Mouse (Mus musculus) naive thymus-derived CD4-positive, alpha-beta T cell, adult 2 months (primary cell): ENCODE measurements around the gene Eipr1.
"Not testable (repeated sequence)": the region's sequence is repeated elsewhere in the genome, so short reads cannot be mapped to it uniquely, and the experiment has no call there.

ENCODE experiments used
- DNase-seq: peaks from one replicate; pipeline ENCODE4 v3.0.0-alpha.2; 2011; ENCODE audit warnings: low read depth

The Eipr1 gene

DNA sequence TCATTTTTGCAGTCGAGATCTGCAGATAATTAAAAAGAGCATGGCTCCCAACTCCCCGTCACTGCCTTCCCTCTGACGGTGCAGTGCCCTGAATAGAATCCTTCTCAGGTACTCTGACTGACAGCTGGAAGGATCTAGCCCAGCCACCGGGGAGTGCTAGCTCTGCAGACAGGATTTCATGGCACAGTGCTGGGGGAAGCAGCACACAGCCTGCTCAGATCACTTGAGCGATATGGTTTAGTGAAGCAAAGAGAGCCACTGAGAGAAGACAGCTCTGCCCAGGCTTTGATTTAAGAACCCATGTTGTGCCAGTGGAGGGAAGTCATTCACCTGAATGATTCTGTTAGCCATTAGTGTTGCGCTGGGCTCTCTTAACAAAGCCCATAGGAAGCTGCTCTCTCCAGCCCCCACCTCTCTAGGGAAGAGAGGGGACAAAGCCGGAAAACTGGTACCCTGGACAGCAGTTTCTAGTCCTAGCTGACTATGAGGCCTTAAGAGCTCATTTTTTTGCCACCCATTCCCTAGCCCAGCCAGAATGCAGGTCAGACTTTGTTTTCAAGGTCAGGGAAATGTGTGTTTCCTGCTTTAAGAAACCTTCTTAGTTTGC lies 137.6 kb downstream of the Eipr1 start:
- no peak for DNase-seq

DNA sequence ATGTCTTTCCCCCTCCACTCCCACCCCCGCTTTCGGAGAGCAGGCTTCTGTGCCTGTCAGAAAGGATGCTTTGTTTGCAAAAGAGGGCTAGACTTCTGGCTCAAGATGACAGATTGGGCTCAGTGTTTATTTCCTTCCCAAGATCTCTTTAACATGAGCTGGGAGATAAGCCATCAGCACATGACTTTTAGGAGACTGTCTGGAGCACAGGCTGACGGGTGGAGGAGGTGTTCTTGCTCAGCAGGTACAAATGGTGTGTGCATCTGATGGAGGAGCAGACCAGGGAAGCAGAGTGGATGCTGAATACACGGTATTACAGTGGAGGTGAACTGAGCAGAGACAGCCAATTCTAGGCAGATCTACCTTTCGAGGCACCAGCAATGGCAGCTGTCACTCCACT lies 139.9 kb downstream of the Eipr1 start:
- no peak for DNase-seq

DNA sequence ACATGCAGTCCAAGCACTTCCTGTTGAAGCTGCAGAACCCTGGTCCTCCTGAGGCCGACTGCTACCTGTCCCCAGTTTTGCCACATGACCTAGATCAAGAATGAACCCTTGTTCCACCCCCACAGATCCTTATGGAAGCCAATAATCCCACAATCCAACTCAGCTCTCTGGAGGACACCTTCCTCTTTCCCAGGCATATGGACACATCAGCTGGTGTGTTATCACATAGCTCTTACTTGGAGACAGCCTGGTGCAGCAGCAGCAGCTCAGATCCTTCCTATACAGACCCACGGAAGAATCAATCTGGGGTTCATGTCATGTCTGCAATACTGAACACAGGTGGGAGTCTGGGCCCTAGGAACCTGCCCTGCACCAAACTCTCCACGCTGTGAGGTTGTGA lies 145.0 kb downstream of the Eipr1 start:
- DNase-seq, result no peak

DNA sequence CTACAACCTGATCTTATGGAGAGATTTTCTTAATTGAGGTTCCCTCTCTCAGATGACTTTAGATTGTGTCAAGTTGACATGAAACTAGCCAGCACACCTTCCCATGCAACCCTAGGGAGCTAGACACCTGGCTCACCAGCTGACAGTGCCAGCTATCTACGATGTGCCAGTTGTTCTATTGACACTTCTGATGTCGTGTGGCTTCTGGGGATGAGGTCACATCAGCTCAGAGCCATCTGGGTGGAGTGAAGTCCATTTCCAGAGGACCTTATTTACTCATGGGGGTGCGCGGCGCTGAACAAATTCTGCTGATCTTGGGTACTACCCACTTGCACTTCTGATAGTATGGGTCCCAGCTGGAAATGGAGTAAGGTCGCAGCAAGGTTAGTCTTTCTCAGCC lies 146.7 kb downstream of the Eipr1 start:
- DNase-seq, result no peak

DNA sequence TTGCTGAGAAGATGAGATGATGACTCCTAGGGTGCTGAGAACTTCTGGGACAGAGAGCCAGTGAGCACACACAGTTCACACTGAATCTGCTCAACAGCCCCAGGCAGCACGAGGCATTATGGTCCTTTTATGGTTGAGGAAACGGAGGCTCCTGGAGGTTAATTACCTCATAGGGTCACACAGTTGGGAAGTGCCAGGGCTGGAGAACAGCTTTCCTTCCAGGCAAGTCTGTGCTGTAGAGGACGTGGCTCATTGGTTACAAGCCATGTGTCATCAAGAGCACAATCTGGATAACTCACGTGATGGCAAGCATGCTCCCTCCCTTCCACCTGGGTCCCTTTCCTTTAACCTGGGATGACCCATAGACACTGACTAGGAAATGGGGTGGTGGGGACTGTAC lies 148.1 kb downstream of the Eipr1 start:
- no peak for DNase-seq

DNA sequence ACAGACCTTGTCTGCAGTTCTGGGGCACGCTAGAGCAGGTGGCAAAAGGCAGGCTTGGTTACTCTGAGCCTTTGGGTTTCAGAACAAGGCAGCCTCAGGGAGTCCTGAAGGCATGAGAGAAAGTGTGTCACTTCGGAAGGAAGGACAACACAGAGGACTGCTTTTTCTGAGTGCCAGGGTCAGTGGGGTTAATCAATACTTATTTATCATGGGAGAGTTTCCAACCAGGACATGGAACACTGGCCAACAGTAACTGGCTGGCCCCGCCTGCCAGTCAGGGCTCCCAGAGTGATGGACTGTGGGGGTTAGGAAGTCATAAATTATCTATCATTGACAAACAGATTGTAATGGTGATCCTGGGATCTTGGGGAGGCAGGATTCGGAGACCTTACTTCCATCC lies 148.7 kb downstream of the Eipr1 start:
- DNase-seq, result no peak

DNA sequence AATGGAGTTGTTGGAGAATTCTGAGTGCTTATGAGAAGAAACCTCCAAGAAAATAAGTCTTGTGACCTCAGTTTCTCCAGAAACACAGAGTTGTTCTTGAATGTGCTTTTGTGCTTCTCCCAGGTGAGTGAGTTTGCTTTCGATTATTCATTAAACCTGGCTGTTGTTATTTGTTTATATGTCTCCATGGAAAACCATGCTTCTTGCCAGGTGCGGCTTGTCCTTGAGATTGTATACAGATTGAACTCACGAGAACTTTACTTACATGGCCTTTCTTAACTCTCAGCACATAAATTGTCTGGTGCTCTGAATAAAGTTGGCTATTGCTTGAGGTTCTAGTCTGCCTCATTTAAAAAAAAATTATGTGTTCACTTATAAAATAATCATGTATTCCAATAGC lies 150.5 kb downstream of the Eipr1 start:
- no peak for DNase-seq

DNA sequence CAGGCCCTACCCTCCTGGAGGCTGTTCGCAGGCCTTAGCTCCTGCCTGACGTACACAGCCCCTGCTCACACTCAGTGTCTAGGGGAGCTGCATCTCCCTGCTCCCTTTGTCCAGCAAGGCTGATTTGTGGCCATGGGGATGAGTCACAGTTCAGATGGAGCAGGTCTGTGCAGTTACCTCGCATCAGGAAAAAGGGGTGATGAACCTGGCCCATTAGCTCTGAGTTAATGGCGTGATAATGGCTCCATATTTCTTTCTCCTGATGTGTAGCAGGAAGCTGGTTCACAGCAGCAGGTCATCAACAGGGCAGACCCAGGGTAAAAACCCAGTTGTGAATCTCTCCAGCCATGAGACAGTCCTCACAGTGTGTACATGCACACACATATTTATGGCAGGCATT lies 151.5 kb downstream of the Eipr1 start:
- DNase-seq, result no peak

DNA sequence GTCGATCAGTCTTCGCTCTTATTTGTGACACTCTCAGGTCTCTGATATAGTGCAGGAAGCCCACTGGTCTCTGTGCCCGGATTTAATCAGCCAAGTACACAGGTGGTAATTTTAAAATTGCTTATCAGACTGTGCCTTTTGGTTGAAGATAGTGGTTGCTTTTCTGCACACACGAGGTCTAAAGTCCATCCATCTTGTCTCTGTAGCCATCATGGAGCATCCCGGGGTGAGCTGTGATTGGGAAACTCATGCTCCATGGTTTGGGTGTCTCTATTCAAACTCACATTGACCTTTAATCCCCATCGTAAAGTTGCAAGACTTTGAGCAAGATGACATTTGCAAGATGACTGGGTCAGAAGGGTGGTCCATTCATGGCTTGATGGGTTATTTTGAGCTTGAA lies 153.9 kb downstream of the Eipr1 start:
- DNase-seq, result no peak

DNA sequence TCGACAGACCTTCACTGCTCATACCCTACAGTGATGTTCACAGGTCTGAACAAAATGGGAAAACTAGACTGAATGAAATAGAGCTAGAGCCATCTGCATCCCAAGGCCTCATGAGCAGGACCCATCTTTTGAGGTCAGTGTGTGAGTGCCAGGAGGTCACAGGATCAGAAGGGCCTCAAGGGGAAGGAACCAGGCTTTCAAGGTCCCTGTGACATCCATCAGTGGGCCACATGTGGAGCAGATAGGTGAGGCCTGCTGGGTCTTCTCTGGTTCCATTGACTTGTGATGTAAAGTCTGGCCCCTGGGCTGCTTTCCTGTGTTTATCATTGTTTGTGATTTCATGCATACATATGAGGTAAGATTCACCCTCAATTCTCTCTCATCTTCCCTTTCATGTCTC lies 154.4 kb downstream of the Eipr1 start:
- no peak for DNase-seq

DNA sequence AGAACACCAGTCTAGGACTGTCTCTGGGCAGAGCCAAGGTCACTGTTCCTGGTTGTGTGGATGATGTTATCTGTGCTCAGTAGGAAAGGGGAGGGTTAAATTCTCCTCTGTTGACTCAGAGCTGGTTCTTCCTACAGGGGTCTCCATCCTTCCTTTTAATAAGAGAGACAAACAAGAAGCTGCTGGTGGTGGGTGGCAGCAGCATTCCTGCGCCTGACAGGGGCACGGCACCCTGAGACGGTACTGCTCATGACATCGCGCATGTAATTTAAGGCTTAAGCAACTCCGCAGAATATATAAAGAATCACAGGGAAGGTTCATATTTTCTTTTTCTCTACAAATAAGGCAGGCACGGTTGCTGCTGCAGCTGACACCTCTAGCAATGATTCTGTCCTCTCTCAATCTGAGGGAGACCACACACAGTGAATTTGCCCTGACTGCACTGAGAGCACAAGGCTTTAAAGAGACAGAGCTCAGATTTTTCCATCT lies 155.2 kb downstream of the Eipr1 start:
- DNase-seq, result no peak

DNA sequence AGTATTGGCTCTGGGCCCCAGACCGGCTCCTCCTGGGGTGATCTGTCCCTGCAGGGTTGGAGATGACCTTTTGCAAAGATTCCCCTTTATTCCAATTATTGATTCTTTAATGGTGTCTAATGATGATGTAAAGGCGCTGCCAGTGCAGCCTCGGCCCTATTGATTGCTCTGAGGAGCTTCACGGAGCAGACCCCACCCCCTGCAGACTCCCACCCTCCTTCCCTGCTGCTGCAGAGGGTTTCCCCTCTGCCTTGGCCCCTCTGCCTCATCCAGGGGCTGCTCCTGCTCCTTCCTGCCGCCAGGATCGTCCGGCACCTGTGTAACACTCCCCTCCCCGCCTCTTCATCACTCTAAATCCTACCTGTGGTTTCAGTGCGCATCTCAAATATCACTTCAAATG lies 156.2 kb downstream of the Eipr1 start:
- DNase-seq, result no peak

DNA sequence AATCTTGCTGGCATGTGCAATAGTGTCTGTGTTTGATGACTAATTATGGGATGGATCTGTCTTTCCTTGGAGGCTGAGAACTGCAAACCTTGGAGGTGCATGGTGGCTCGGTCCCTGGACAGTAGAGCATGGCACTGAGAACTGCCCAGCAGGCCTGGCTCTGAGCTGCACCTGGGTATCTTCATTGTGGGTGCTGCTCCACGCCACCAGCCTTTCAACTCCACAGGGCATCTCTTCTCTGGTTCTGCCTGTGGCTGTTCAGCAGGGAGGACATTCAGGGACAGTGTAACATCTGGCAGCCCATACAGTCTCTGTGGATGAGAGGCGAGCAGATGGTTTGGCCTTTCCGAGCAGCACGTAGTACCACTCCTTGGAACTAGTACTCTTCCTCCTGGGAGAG lies 158.2 kb downstream of the Eipr1 start:
- no peak for DNase-seq

DNA sequence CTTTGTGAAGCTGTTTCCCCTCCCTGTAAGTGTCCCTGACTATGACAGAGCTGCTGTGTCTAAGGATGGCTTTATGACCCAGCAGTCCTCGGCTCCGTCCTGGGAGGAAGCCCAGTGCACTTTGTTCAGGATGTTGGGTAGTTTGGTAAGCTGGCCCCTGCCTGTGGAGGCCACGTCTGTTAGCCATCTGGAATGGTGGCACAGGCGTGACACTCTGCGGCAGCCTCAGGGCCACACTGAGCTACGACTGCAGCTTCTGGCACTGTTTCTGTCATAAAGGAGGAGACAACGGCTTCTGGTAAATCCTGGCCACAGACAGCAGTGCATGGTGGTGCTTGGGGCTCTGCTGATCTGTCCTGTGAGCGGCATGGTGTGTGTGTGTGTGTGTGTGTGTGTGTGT lies 159.0 kb downstream of the Eipr1 start:
- DNase-seq, result no peak

DNA sequence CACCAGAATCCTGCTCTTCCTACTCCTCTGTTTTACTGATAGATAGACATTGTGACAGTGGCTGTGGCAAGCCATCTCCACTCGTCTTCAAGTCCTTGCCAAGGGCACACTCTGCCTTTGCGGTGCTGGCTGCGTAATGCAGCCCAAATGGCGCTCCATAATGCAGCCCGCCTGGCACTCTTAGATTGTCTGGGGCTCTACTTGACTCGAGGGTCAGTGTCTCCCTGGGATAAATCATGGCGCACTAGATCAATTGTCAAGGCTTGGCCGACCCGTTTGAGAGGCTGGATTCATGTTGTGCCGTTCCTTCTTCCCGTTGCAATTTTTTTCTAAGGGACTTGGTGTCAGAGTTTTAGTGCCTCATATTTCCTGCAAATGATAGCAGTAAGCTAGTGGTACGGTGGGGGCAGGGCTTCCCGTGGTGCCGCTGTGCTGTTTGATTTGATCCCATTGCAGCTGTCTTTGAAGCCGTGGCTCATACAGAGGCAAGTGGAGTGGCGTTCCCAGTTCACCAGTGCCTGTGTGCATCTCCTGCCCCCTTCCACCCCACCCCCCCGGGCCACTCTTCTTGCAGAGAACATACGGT lies 160.8 kb downstream of the Eipr1 start:
- DNase-seq, result no peak

DNA sequence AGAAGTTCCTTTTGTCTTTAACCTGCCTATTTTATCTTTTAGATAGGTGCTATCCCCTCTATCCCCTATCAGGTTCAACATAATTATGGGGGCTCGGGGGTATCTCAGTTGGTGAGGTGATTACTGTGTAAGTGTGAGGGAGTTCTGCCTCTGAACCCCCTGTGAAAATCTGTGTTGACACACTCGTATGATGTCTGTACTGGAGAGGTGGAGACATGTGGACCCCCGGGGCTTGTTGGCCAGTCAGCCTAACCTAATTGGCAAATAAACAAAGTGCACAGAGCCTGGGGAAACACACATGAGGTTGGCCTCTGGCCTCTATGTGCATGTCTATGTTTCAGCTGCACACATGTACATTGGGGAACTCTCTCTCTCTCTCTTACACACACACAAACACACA lies 161.5 kb downstream of the Eipr1 start:
- DNase-seq, result no peak

DNA sequence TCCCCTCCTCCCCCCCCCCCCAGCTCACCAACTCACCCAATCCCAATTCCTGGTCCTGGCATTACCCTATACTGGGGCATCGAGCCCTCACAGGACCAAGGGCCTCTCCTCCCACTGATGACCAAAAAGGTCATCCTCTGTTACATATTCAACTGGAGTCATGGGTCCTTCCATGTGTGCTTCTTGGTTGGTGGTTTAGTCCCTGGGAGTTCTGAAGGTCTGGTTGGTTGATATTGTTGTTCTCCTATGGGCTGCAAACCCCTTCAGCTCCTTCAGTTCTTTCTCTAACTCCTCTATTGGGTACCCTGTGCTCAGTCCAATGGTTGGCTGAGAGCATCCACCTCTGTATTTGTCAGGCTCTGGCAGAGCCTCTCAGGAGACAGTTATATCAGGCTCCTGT lies 162.5 kb downstream of the Eipr1 start:
- not testable (repeated sequence) for DNase-seq
